Mouse (Mus musculus): ENCODE measurements at regions not wholly inside any gene's neighbourhood (a gene's known extent, or its start where the extent isn't known, plus 50 kb on each side); places are given as distances from the start of the nearest gene placed in this dataset.

DNA sequence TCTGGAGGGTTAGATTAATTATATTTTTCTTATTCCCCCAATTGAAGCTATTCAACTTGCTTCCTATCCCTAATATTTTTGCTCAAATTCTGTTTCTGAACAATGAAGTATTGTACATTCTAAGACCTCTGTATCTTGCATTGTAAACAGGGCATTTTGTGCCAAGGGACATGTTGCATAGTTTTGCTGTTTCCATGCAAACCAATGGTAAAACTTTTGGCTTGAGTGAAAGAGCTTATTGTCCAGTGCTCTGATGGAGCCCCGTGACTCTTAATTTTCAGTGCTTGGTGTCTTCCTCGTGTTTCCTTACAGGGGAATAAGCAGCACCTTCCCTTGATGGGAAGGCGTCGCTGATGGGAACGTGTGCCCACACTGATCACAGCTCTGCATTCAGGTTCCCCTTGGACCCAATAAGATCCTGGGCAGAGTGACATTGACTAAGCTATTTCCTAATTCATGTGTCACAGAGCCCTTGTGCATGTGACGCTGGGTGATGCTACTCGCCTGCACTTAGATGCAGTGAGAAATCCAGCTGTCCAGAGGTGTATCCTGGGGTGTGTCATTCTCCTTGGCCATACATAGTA lies 220.8 kb upstream of the Dusp10 start:
- no peak for ATAC-seq (replicated peaks in 1 of 2; ENCODE audit: insufficient read depth in 1 of 2, low FRiP score in 2 of 2, low TSS enrichment in 1 of 2, low read depth in 1 of 2, poor library complexity in 2 of 2, severe bottlenecking in 2 of 2)

DNA sequence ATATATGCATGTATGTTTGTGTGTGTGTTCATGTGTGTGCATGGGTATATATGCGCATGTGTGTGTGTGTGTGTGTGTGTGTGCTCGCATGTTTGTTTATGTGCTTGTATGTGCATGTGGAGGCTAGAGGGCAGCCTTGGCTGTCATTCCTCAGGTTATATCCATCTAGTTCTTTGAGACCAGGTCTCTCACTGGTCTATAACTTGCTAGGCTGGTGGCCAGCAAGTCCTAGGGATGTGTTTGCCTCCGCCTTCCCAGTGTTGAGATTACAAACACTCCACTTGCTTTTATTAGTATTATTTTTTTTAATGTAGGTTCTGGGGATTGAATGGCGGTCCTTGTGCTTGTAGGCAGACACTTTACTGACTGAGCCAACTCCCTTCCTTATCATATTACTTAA lies 219.8 kb upstream of the Dusp10 start:
- ATAC-seq (replicated peaks in 1 of 2; ENCODE audit: insufficient read depth in 1 of 2, low FRiP score in 2 of 2, low TSS enrichment in 1 of 2, low read depth in 1 of 2, poor library complexity in 2 of 2, severe bottlenecking in 2 of 2): no peak

DNA sequence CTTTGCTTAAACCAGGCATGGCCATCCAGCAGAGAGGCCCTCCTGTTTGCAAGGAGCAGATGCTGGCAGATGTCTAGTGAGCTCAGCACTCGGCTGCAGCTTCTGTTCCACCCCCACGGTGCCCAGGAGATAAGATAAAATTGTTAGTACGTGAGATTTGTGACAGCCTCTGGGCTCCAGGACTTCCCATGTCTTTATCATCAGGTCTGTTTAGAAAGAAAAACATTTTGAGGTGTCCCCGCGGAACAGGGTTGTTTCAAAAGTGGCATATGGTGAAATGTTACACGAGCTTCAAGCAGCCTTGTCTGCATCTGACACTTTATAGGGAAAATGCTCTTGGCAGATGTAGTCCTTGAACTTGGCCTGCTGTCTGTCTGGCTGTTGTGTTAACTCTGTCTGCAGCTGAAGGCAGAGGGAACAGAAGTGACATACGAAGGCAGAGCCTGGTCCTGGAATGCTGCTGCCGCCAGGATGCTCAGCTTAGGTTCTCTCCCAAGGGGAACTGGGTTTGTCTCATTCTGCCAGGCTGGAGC lies 219.1 kb upstream of the Dusp10 start:
- ATAC-seq (replicated peaks in 1 of 2; ENCODE audit: insufficient read depth in 1 of 2, low FRiP score in 2 of 2, low TSS enrichment in 1 of 2, low read depth in 1 of 2, poor library complexity in 2 of 2, severe bottlenecking in 2 of 2): no peak

DNA sequence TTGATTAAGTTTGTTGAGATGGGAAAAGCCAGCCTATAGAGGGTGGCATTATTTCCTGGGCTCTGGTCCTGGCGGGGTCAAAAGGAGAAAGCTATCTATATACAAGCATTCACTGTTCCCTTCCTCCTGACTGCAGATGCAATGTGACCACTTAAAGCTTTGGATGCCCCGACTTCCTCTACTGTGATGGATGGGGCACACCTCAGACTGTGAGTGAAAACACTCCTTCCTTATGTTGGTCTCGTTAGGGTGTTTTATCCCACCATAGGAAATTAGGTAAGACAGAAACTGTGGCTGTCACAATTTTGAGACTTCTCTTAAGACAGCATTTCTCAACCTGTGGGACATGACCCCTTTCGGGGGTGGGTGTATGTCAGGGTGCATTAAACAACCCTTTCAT lies 210.8 kb upstream of the Dusp10 start:
- ATAC-seq (replicated peaks in 1 of 2; ENCODE audit: insufficient read depth in 1 of 2, low FRiP score in 2 of 2, low TSS enrichment in 1 of 2, low read depth in 1 of 2, poor library complexity in 2 of 2, severe bottlenecking in 2 of 2): peak in 1 of 2 experiments; percentile 37; a peak in 1 of 4 replicates

DNA sequence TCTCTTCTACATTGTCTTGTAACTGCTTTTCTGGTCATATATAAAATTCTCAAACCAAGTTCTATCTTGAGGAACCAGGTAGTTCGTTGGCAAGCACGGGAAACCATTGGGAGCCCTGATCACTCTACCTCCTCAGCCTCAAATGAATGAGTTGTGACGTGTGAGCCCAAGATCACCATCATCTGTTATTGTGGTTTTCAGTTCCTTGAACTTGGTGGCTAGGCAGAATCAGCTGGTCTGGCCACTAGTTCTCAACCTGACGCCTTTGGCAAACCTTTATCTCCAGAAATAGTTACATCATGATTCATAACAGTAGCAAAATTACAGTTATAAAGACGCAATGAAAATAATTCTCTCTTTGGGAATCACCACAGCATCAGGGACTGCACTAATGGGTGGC lies 209.7 kb upstream of the Dusp10 start:
- ATAC-seq (replicated peaks in 1 of 2; ENCODE audit: insufficient read depth in 1 of 2, low FRiP score in 2 of 2, low TSS enrichment in 1 of 2, low read depth in 1 of 2, poor library complexity in 2 of 2, severe bottlenecking in 2 of 2): peak; percentile 88 to 91

DNA sequence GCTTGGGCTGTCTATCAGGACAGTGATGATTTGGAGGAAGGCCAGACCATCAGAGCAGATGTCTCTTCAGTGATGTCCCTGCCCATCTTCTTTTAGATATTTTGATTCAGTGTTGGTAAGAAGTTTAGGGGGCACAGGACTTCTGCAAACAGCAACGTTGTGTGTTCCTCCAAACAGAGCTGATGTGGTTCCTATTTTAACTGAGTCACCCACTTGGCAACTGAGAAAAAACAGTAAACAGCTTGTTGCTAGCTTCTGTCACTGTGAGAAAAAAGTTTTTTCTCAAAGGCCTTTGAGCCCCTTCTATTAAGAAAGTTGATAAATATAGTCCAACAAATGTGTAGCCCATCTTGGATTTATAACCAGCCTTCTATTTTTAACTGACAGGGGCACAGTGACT lies 209.3 kb upstream of the Dusp10 start:
- peak; percentile 66 to 74 for ATAC-seq (replicated peaks in 1 of 2; ENCODE audit: insufficient read depth in 1 of 2, low FRiP score in 2 of 2, low TSS enrichment in 1 of 2, low read depth in 1 of 2, poor library complexity in 2 of 2, severe bottlenecking in 2 of 2)

DNA sequence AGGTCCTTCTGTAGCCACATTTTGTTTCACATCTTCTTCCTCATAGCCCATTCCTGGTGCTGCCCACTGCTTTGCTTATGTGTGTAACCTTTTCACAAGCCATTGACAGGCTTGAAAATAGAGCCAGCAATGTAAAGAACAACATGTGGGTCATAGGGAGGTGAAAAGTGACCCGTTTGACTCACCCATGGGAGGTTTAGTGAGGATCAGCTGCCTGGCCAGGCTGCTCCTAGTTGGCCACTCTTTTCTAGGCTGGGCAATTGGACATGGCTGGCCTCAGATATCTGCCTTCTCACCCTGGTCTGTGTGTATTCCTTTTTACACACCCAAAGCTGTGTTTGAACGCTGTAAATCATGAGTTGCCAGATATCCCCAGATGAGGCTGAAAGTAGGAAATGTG lies 208.8 kb upstream of the Dusp10 start:
- ATAC-seq (replicated peaks in 1 of 2; ENCODE audit: insufficient read depth in 1 of 2, low FRiP score in 2 of 2, low TSS enrichment in 1 of 2, low read depth in 1 of 2, poor library complexity in 2 of 2, severe bottlenecking in 2 of 2): no peak

DNA sequence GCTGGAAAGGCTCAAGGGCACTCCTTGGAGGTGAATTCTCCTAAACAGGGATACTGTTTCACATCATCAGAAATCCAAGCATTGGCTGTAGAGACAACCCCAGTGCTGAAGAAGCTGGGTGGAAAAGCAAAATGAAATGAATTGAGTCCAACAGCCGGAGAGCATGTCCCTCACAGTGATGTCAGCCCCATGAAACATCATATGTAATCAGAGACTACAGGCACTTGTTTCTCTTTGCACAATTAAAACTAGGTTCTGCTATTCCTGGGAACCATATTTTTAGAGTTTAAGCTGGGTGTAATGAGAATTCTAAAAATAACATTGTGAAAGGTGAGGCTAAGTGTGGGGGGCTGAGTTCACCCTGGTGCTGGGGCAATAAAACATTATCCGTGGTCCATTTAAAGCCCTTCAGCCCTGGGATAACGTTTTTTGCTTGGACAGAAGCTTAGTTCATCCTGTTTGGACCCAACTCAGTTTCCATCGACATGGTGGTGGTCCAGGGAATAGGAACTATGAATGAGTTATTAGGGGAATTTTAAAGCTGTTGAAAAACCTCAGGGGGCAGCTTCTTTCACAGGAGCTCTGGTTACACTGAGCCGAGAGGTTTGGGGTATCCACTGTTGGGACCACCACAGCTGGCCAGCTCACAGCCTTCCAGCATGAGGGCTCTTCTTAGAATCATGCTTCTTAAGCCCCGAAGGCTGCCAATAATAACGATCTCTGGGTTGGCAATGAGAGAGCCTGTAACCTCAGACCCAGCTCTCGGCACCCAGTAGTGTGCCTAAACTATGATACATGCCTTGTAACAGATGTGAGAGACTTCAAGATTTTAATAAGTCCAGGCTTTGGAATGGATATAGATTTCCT lies 206.0 kb upstream of the Dusp10 start:
- ATAC-seq (replicated peaks in 1 of 2; ENCODE audit: insufficient read depth in 1 of 2, low FRiP score in 2 of 2, low TSS enrichment in 1 of 2, low read depth in 1 of 2, poor library complexity in 2 of 2, severe bottlenecking in 2 of 2): no peak

DNA sequence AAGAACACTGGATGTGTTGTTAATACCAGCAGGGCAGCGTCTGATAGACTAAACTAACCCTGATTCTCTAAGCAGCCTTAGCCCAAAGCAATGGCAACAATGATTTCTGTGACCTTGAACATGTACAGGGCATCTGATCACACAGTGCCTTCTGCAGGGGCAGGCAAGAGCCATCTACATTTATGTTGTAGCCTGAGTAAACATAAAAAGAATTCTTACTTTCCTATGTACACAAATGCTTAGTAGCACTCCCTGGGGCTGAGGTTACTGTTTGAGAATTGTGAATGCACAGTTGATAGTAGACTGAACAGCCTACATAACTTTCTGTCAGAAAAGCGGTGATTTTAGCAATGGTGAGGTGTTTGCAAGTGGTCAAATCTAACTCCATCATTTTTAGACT lies 204.9 kb upstream of the Dusp10 start:
- ATAC-seq (replicated peaks in 1 of 2; ENCODE audit: insufficient read depth in 1 of 2, low FRiP score in 2 of 2, low TSS enrichment in 1 of 2, low read depth in 1 of 2, poor library complexity in 2 of 2, severe bottlenecking in 2 of 2): no peak

DNA sequence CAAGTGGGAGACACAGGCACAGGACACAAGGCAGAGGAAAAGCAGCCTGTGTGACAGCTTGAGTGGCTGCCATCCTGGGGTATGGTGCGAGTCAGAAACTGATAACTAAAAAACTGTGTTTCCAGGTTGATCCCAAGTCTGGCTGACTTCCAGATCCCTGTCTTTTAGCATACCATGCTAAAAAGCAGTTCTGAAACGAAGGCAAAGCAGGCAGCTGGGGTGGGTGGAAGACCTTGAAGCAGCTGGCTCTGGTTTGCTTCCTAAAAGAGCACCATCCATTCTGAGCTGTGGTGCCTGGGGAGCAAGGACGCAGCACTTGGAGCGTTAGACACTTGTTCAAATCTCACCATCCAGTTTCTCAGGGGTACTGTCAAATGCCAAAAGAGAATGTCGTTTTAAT lies 192.5 kb upstream of the Dusp10 start:
- no peak for ATAC-seq (replicated peaks in 1 of 2; ENCODE audit: insufficient read depth in 1 of 2, low FRiP score in 2 of 2, low TSS enrichment in 1 of 2, low read depth in 1 of 2, poor library complexity in 2 of 2, severe bottlenecking in 2 of 2)

DNA sequence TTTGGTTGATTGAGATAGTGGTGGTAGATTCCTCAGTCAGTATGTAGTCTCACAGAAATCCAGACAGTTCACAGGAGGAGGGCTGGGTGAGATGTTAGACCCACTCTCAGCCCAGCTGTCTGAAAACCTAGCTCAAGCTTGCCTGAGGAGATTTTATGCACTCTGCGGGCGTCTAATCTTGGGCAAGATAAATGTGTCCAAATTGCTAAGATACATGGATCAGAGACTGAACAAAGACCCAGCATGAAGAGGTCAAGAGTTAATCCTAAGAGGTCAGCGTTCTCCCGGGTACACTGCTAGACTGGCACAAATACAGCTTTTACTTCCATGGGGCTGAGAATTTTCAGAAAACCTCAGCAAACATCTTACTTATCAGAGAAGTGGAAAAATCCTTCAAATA lies 186.8 kb upstream of the Dusp10 start:
- ATAC-seq (replicated peaks in 1 of 2; ENCODE audit: insufficient read depth in 1 of 2, low FRiP score in 2 of 2, low TSS enrichment in 1 of 2, low read depth in 1 of 2, poor library complexity in 2 of 2, severe bottlenecking in 2 of 2): no peak

DNA sequence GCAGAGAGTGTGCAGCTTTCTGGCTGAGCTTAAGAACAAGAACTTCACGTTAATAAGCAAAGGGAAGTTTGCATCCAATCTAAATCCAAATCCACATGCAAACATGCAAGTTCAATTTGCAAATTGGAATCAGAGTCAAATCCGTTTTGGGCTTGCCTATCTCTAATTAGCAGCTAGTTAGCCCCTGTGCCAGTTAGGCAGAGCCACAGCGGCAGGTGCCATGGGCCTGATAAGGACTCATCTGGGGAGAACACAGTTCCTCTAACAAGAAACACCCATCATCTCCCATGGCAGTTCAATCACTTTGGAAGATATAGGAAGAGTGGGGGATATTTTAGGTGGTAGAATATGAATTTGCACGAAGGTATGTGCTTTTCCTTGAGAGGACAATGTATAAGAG lies 168.0 kb upstream of the Dusp10 start:
- ATAC-seq (replicated peaks in 1 of 2; ENCODE audit: insufficient read depth in 1 of 2, low FRiP score in 2 of 2, low TSS enrichment in 1 of 2, low read depth in 1 of 2, poor library complexity in 2 of 2, severe bottlenecking in 2 of 2): peak in 1 of 2 experiments; percentile 25; a peak in 1 of 4 replicates

DNA sequence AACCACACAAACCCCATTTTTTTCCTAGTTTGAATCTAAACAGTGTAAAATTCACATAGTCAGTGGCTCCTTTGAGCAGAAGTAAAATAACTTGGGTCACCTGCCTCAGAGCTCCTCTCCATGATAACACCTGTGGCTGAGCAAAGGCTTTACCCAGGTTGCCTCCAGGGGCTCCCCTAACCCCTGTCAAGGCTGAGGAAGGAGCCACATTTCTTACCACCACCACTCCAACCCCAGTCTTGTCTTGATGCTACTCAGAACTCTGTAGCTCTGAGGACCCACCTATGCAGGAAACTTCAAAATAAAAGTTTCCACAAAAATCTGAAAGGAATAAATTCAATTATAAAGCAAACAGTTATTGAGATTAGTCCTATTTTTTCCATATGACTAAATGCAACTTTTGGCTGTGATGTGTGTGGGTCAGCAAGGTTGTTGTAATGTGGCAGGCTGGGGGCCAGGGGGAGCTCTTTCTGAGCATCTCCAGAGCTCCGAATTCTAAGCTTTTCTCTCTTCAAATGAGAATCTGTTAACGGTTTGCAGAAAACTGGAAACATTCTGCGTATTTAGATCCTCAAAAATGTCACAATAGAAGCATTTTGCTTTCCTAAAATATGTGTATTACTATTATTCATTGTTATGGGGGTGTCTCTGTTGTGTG lies 159.0 kb upstream of the Dusp10 start:
- ATAC-seq (replicated peaks in 1 of 2; ENCODE audit: insufficient read depth in 1 of 2, low FRiP score in 2 of 2, low TSS enrichment in 1 of 2, low read depth in 1 of 2, poor library complexity in 2 of 2, severe bottlenecking in 2 of 2): no peak

DNA sequence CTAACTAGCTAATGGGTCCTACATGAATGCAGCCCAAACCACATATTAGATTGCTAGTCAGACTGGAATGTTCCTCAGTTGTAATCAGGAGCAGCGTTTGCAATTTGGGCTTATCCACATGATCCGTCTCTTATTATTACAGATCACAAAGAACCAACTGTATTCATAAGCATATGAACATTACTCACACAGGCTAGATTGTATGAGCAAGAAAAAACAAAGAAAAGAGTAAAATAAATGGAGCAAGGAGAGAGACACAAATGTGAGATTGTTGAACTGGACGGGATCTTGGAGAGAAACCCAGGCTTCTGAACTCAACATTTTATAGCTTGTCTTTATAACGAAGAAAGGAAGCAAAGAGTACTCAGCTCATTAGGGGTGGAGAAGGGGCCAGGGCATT lies 148.0 kb upstream of the Dusp10 start:
- ATAC-seq (replicated peaks in 1 of 2; ENCODE audit: insufficient read depth in 1 of 2, low FRiP score in 2 of 2, low TSS enrichment in 1 of 2, low read depth in 1 of 2, poor library complexity in 2 of 2, severe bottlenecking in 2 of 2): no peak

DNA sequence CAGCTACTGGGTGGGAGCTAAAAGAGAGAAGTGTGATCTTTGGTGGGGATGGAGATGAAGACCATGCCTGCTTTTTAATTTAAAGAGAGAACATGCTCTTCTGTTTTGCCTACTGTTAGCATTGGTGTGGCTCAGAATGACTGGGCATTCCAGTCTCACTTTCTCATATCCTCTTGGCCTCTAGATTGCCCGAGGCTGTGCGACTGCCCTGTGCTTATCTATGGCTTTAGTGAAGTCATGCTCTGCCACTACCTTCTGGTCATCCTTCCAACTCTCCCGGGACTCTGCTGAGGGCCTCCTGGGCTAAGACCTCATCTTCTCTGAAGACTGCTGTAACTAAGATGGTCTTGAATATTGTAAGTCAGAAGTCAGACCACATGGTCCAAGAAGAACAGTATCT lies 147.5 kb upstream of the Dusp10 start:
- no peak for ATAC-seq (replicated peaks in 1 of 2; ENCODE audit: insufficient read depth in 1 of 2, low FRiP score in 2 of 2, low TSS enrichment in 1 of 2, low read depth in 1 of 2, poor library complexity in 2 of 2, severe bottlenecking in 2 of 2)

DNA sequence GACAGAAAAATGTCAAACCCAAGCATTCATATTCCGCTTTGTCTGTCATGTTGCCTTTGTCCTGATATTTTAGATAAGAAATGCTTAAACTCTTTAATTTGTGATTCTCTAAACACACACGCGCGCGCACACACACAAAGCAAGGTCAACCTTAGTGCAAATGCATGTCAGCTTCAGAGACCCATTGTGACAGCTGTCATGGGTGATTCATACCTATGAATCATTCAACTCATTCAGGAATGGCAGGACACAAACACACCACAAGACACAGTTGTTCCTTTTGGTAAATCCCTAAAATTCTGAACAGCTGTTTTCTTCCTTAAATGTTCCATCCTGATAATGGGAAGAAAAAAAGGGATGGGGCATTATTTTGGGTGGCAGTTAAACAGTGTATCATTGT lies 144.1 kb upstream of the Dusp10 start:
- no peak for ATAC-seq (replicated peaks in 1 of 2; ENCODE audit: insufficient read depth in 1 of 2, low FRiP score in 2 of 2, low TSS enrichment in 1 of 2, low read depth in 1 of 2, poor library complexity in 2 of 2, severe bottlenecking in 2 of 2)

DNA sequence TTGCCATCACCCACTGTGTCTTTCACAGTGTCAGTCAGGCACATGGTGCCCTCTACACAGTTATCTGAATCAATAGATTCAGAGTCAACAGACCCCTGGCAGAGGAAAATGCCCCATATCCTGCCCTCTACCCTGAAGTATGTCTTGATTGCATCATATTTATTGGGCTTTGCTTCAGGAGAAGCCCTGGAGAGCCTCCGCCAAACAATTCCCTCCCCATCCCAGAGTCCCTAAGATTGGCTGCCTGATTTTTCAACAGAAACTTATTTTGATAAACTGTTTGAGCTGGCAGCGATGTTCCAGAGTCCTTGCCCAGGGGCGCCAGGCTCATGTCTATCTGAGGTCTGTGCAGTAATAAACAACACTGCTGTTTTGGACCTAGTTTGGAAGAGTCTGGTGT lies 117.2 kb upstream of the Dusp10 start:
- no peak for ATAC-seq (replicated peaks in 1 of 2; ENCODE audit: insufficient read depth in 1 of 2, low FRiP score in 2 of 2, low TSS enrichment in 1 of 2, low read depth in 1 of 2, poor library complexity in 2 of 2, severe bottlenecking in 2 of 2)

DNA sequence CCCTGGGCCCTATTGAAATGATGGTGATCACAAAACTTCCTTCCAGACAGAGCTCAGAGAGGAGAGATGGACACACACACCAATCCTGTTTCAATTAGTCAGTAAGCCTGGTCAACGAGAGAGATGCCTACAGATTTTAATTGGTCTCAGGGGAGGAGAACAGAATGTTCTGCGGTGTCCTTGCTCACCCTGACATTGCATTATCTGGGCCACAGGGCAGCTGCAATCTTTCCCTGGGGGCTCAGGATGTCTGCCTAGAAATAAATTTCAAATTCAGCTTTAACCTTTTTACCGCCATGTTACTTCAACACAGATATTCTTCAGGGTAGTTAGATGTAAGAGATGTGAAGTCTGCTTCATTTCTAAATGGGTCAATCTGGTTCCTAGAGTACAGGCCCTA lies 115.0 kb upstream of the Dusp10 start:
- no peak for ATAC-seq (replicated peaks in 1 of 2; ENCODE audit: insufficient read depth in 1 of 2, low FRiP score in 2 of 2, low TSS enrichment in 1 of 2, low read depth in 1 of 2, poor library complexity in 2 of 2, severe bottlenecking in 2 of 2)
